Mouse (Mus musculus) layer of hippocampus, adult 9-11 months (tissue): ENCODE measurements around the gene Nefh.

ENCODE experiments used
- DNase-seq: peaks from one replicate; pipeline ENCODE4 v3.0.0; 2022

Gene Nefh

GRCm38 (mm10) chr11:4949256-4950044 lies 1.6 kb upstream of the Nefh start:
- DNase-seq: no peak

- DNase-seq: no peak
Observed at GRCm38 (mm10) chr11:4948792-4949191, 928 bp upstream of the Nefh start.

GRCm38 (mm10) chr11:4946947-4947812 lies 684 bp downstream of the Nefh start:
- DNase-seq: peak; percentile 92

- no peak for DNase-seq
Observed at GRCm38 (mm10) chr11:4946530-4946929, 1.3 kb downstream of the Nefh start.

GRCm38 (mm10) chr11:4936243-4936642 lies 11.6 kb downstream of the Nefh start:
- no peak for DNase-seq

GRCm38 (mm10) chr11:4931009-4931601 lies 16.8 kb downstream of the Nefh start:
- DNase-seq: no peak

GRCm38 (mm10) chr11:4927224-4927623 lies 20.6 kb downstream of the Nefh start:
- DNase-seq: no peak

- DNase-seq: no peak
Observed at GRCm38 (mm10) chr11:4921751-4922150, 26.1 kb downstream of the Nefh start.

GRCm38 (mm10) chr11:4921281-4921680 lies 26.6 kb downstream of the Nefh start:
- no peak for DNase-seq

- DNase-seq: peak; percentile 23
Observed at GRCm38 (mm10) chr11:4916068-4916467, 31.8 kb downstream of the Nefh start.

GRCm38 (mm10) chr11:4906231-4906630 lies 41.6 kb downstream of the Nefh start:
- DNase-seq: no peak

GRCm38 (mm10) chr11:4901956-4902355 lies 45.9 kb downstream of the Nefh start:
- no peak for DNase-seq

- no peak for DNase-seq
Observed at GRCm38 (mm10) chr11:4900437-4900836, 47.4 kb downstream of the Nefh start.

- peak; percentile 86 for DNase-seq
Observed at GRCm38 (mm10) chr11:4894848-4895816, 52.7 kb downstream of the Nefh start, which contains the start of gene Thoc5. Gene Thoc5, plus strand, starts transcription at chr11:4895320.
